Mouse (Mus musculus): ENCODE measurements around the gene Olfr970.
"Not testable (repeated sequence)": the region's sequence is repeated elsewhere in the genome, so short reads cannot be mapped to it uniquely, and the experiment has no call there.

Olfr970 gene

DNA sequence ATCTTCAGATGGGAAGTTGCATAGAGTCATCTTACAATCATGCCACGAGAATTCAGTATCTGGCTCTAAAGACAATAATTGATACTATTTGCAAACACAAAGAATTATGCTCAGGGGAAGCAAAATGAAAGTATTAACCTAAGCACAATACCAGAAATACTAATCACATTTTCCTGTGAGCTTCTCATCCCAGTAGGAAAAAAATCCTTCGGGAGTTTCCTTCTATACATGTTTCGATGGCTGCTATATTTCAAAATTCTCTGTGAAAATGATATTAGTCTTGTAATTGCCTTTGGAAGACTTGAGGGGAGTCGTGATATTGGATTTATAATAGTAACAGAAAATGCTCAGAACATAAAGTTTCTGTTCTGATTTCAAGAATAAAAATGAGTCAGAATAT lies at the start of gene Olfr970:
Olfr970 (plus strand) TSS at position 301 of the 400 bp plus-strand sequence.
- in situ Hi-C loops (cut with MboI; ENCODE audit: low pct_unique_long_range_greater_than_20kb in 1 of 2, low sequenced_read_pairs in 2 of 2, unreplicated experiment in 1 of 2): no loop called here

DNA sequence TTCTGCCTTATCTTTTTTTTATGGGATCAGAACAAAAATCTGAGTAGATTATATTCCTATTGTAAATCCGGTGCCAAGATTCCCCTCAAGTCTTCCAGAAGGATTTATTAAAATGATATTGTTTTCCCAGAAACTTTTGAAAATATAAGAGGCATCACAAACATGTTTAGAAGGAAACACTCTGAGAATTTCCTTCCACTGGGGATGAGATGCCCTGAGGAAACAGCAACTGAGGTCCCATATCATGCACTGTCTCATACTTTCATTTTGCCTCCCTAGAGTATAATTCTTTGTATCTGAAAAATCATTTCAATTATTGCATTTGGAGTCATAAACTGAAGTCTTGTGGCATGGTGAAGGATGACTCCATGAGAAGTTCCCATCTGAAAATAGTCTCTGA lies 25.5 kb upstream of the Olfr970 start, which contains the start of gene Olfr968:
Olfr968 (minus strand) TSS at position 101 of the 400 bp plus-strand sequence.
- in situ Hi-C loops (cut with MboI; ENCODE audit: low pct_unique_long_range_greater_than_20kb in 1 of 2, low sequenced_read_pairs in 2 of 2, unreplicated experiment in 1 of 2): no loop called here

DNA sequence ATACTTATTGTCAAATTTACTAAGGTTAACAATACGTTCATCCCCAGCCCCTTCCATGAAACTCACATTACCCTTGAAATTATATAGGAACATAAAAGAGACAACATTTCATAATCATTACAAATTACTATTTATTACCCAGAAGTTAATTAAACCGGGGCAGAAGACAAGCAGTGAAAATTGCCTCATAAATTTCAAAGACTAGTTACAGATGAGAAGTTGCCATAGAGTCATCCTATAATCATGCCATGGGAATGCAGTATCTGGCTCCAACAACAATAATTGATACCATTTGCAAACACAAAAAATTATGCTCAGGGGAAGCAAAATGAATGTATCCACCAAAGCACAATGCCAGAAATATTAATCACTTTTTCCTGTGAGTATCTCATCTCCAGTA lies 18.1 kb upstream of the Olfr970 start, which contains the start of gene Olfr969:
Olfr969 (plus strand) TSS at position 388 of the 400 bp plus-strand sequence.
- in situ Hi-C loops (cut with MboI; ENCODE audit: low pct_unique_long_range_greater_than_20kb in 1 of 2, low sequenced_read_pairs in 2 of 2, unreplicated experiment in 1 of 2): no loop called here

DNA sequence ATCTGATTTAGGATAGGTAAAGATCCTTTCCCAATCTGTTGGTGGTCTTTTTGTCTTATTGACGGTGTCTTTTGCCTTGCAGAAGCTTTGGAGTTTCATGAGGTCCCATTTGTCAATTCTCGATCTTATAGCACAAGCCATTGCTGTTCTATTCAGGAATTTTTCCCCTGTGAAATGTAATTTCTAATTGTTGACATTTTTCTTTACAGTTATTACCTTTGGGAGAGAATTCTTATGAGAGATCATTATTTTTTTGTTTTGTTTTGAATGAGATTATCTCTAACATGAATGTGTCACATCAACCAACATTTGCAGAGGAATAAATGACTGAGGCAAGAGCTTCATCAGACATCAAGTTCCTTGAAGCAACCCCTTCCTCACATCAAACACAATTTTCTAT lies 27.9 kb downstream of the Olfr970 start, which contains the start of gene Olfr971:
Olfr971 (plus strand) TSS at position 301 of the 400 bp plus-strand sequence.
- in situ Hi-C loops (cut with MboI; ENCODE audit: low pct_unique_long_range_greater_than_20kb in 1 of 2, low sequenced_read_pairs in 2 of 2, unreplicated experiment in 1 of 2): not testable (repeated sequence)

GRCm38 (mm10) chr9:39866122-39866521 lies 57.5 kb downstream of the Olfr970 start, which contains the start of gene Olfr972:
Gene Olfr972 (plus strand): TSS chr9:39866422.
- in situ Hi-C loops (cut with MboI; ENCODE audit: low pct_unique_long_range_greater_than_20kb in 1 of 2, low sequenced_read_pairs in 2 of 2, unreplicated experiment in 1 of 2): no loop called here

Data from mouse embryonic stem cell (cell line).